Mouse (Mus musculus) brain, embryonic 14.5 days (tissue): ENCODE measurements at regions not wholly inside any gene's neighbourhood (a gene's known extent, or its start where the extent isn't known, plus 50 kb on each side); places are given as distances from the start of the nearest gene placed in this dataset.

Source experiments
- CTCF ChIP-seq: fragments of 200-500 bp; IDR thresholded peaks from 2 replicates; pipeline ENCODE4 v1.5.1; 2012; ENCODE audit warnings: inconsistent platforms, mild to moderate bottlenecking, moderate library complexity, borderline replicate concordance; ENCODE audit not compliant: insufficient read depth, insufficient read length; ENCODE audit errors: extremely low read depth
- POLR2A ChIP-seq: fragments of 200-500 bp; IDR thresholded peaks from 2 replicates; pipeline ENCODE4 v1.6.1; 2012; ENCODE audit warnings: mild to moderate bottlenecking, inconsistent platforms, borderline replicate concordance; ENCODE audit not compliant: poor library complexity, insufficient read depth, insufficient read length, severe bottlenecking; ENCODE audit errors: extremely low read depth

GRCm38 (mm10) chr16:62208191-62208590, 578.4 kb downstream of the Nsun3 start:
- TF ChIP-seq CTCF, result no peak
- TF ChIP-seq POLR2A, result no peak
